ENCODE assay signal across 1 mouse cellular context in the genomic region with DNA sequence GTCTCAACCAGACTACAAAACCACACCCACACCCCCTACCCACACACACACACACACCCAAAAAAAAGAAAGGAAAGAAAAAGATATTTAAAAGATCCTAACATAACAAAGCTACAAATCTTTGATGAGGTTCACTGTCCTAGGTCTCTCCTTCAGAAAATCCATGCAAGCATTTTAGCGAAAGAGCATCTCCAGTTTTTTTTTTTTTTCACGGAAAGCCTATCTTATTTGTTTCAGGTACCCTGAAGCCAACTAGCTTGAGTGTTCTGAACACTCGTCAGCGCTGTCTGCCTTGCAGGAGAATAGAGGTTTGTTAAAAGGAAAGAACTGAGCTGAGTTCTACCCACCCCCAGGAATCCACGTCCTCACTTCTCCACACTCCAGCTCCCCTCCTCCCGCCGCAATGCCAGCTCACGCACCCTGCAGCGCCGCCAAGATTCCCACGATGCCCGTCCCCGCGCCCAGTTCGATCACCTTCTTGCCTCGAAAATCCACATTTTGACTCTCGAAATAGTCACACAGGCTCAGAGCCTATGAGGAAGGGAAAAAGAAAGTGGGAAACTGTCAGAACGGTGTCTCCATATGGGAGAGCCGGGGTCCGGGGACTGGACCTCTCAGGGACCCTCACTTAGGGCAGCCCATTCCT.
TF ChIP-seq lines count a peak whose summit lies in the region.

No protein-coding gene starts in this region.

TF ChIP-seq in MEL, 35 proteins besides CTCF, POLR2A, EP300 and RAD21:
- TF ChIP-seq NRF1 (IDR thresholded peaks at IDR 0.05; ENCODE audit: insufficient read depth, low read depth, low read length, poor library complexity, severe bottlenecking) (0 out of 2 replicates have a peak, but pooled peaks have one; percentile 19), ZNF384 (IDR thresholded peaks at IDR 0.05; ENCODE audit: low read depth, low read length) (peak; percentile 95), MYC (IDR thresholded peaks at IDR 0.05; ENCODE audit: low read depth, low read length) (0 out of 2 replicates have a peak, but pooled peaks have one; percentile 10), MYB (IDR thresholded peaks at IDR 0.05; ENCODE audit: low read depth, low read length) (no peak), USF2 (IDR thresholded peaks at IDR 0.05; ENCODE audit: borderline replicate concordance in 1 of 2, insufficient read depth in 1 of 2, low read depth in 1 of 2, low read length in 2 of 2) (no peak)
